Mouse (Mus musculus) MEL (cell line): ENCODE data around the gene Nthl1. TPM values are rescaled to one million over a fixed set of nuclear protein-coding genes. Genes with fewer than 3 reads are reported as not detected.
A peak's percentile ranks its signal among the peaks of the same experiment; 100 is the strongest.

Source experiments
- DNase-seq: peaks from one replicate; pipeline ENCODE4 v3.0.0; 2011; ENCODE audit warnings: low read depth, low spot score
- H3K27ac ChIP-seq: 2 replicates; pipeline ENCODE4 v1.5.1; 2012; ENCODE audit warnings: low read depth, mild to moderate bottlenecking, control low read depth, low read length, moderate library complexity; ENCODE audit not compliant: control insufficient read depth
- H3K27me3 ChIP-seq, 2 experiments: fragments of 150-350 bp in 1 of 2; sonication (generic) in 1 of 2; 2 replicates each; pipeline ENCODE4 v1.6.1; 2012; ENCODE audit warnings: low read length in 2 of 2, mild to moderate bottlenecking in 2 of 2, improper control_type of control experiment in 1 of 2, moderate library complexity in 1 of 2; ENCODE audit not compliant: insufficient read depth in 2 of 2, control insufficient read depth in 1 of 2
- H3K36me3 ChIP-seq, 2 experiments: 2 replicates each; pipeline ENCODE4 v1.6.1; 2012 to 2014; ENCODE audit warnings: low read length in 2 of 2, improper control_type of control experiment in 1 of 2, inconsistent platforms in 1 of 2, mild to moderate bottlenecking in 1 of 2; ENCODE audit not compliant: insufficient read depth in 2 of 2, control insufficient read depth in 1 of 2
- H3K4me1 ChIP-seq, 2 experiments: fragments of 150-350 bp in 1 of 2; sonication (generic) in 1 of 2; 2 replicates each; pipeline ENCODE4 v1.6.1; 2012; ENCODE audit warnings: low read length in 2 of 2, improper control_type of control experiment in 1 of 2, mild to moderate bottlenecking in 1 of 2; ENCODE audit not compliant: insufficient read depth in 2 of 2, control insufficient read depth in 1 of 2
- H3K4me3 ChIP-seq, 2 experiments: fragments of 150-350 bp in 1 of 2; sonication (generic) in 1 of 2; 2 replicates each; pipeline ENCODE4 v1.5.1; 2012; ENCODE audit warnings: low read depth in 2 of 2, low read length in 2 of 2, mild to moderate bottlenecking in 2 of 2, moderate library complexity in 2 of 2, control low read depth in 1 of 2, improper control_type of control experiment in 1 of 2; ENCODE audit not compliant: control insufficient read depth in 1 of 2, insufficient read depth in 1 of 2
- H3K79me2 ChIP-seq: 2 replicates; pipeline ENCODE4 v1.6.1; 2012; ENCODE audit warnings: mild to moderate bottlenecking, low read length, moderate library complexity; ENCODE audit not compliant: control insufficient read depth, poor library complexity, insufficient read depth
- H3K9ac ChIP-seq: 2 replicates; pipeline ENCODE4 v1.6.1; 2012; ENCODE audit warnings: low read depth, mild to moderate bottlenecking, control low read depth, low read length, moderate library complexity; ENCODE audit not compliant: control insufficient read depth, poor library complexity, severe bottlenecking
- H3K9me3 ChIP-seq: fragments of 150-350 bp; sonication (generic); replicated peaks from 2 replicates; pipeline ENCODE4 v1.6.1; 2012; ENCODE audit warnings: mild to moderate bottlenecking, low read length, improper control_type of control experiment, moderate library complexity; ENCODE audit not compliant: insufficient read depth
- CHD1 ChIP-seq: IDR thresholded peaks from 2 replicates; pipeline ENCODE4 v1.6.1; 2012; ENCODE audit warnings: low read depth, mild to moderate bottlenecking, inconsistent platforms, low read length, improper control_type of control experiment
- CTCF ChIP-seq, 3 experiments: IDR thresholded peaks in 2 of 3; conservative IDR thresholded peaks in 1 of 3; 2 replicates each; pipeline ENCODE4 v1.5.1; 2011 to 2012; ENCODE audit warnings: low read length in 3 of 3, low read depth in 2 of 3, mild to moderate bottlenecking in 2 of 3, improper control_type of control experiment in 1 of 3, inconsistent platforms in 1 of 3, mixed read lengths in 1 of 3, moderate library complexity in 1 of 3; ENCODE audit not compliant: control insufficient read depth in 1 of 3, insufficient read depth in 1 of 3, poor library complexity in 1 of 3, severe bottlenecking in 1 of 3
- ELF1 ChIP-seq: IDR thresholded peaks from 2 replicates; pipeline ENCODE4 v1.6.1; 2014; ENCODE audit warnings: low read depth, mild to moderate bottlenecking, inconsistent platforms, low read length, improper control_type of control experiment, moderate library complexity
- EP300 ChIP-seq, 2 experiments: IDR thresholded peaks; 2 replicates each; pipeline ENCODE4 v1.6.1; 2011; ENCODE audit warnings: improper control_type of control experiment in 2 of 2, low read length in 2 of 2, low read depth in 1 of 2, mild to moderate bottlenecking in 1 of 2
- ETS1 ChIP-seq: IDR thresholded peaks from 2 replicates; pipeline ENCODE4 v1.6.1; 2012; ENCODE audit warnings: low read depth, mild to moderate bottlenecking, inconsistent platforms, low read length, improper control_type of control experiment, moderate library complexity
- GABPA ChIP-seq: IDR thresholded peaks from 2 replicates; pipeline ENCODE4 v1.6.1; 2012; ENCODE audit warnings: low read depth, mild to moderate bottlenecking, inconsistent platforms, low read length, improper control_type of control experiment, moderate library complexity
- GATA1 ChIP-seq: IDR thresholded peaks from 2 replicates; pipeline ENCODE4 v1.6.1; 2011; ENCODE audit warnings: low read depth, low read length, improper control_type of control experiment
- MAFK ChIP-seq: IDR thresholded peaks from 2 replicates; pipeline ENCODE4 v1.6.1; 2011; ENCODE audit warnings: low read depth, mild to moderate bottlenecking, low read length, improper control_type of control experiment, borderline replicate concordance
- MAZ ChIP-seq: IDR thresholded peaks from 2 replicates; pipeline ENCODE4 v1.6.1; 2012; ENCODE audit warnings: low read depth, mild to moderate bottlenecking, inconsistent platforms, low read length, improper control_type of control experiment
- MEF2A ChIP-seq: IDR thresholded peaks from 2 replicates; pipeline ENCODE4 v1.6.1; 2014; ENCODE audit warnings: low read depth, mild to moderate bottlenecking, inconsistent platforms, low read length, improper control_type of control experiment; ENCODE audit not compliant: poor library complexity, insufficient replicate concordance, severe bottlenecking; ENCODE audit errors: extremely low read depth
- MXI1 ChIP-seq: IDR thresholded peaks from 2 replicates; pipeline ENCODE4 v1.6.1; 2011; ENCODE audit warnings: mild to moderate bottlenecking, low read depth, low read length, improper control_type of control experiment
- MYC ChIP-seq: IDR thresholded peaks from 2 replicates; pipeline ENCODE4 v1.6.1; 2011; ENCODE audit warnings: low read depth, mild to moderate bottlenecking, low read length, improper control_type of control experiment, moderate library complexity
- POLR2AphosphoS2 ChIP-seq: IDR thresholded peaks from 2 replicates; pipeline ENCODE4 v1.6.1; 2011; ENCODE audit warnings: low read length, improper control_type of control experiment
- SMC3 ChIP-seq: IDR thresholded peaks from 2 replicates; pipeline ENCODE4 v1.6.1; 2011; ENCODE audit warnings: low read depth, low read length, improper control_type of control experiment
- TBP ChIP-seq: IDR thresholded peaks from 2 replicates; pipeline ENCODE4 v1.8.0; 2011; ENCODE audit warnings: low read depth, low read length, improper control_type of control experiment
- TCF12 ChIP-seq: IDR thresholded peaks from 2 replicates; pipeline ENCODE4 v1.6.1; 2014; ENCODE audit warnings: low read depth, mild to moderate bottlenecking, inconsistent platforms, low read length, improper control_type of control experiment, moderate library complexity
- UBTF ChIP-seq: IDR thresholded peaks from 2 replicates; pipeline ENCODE4 v1.6.1; 2012; ENCODE audit warnings: low read depth, mild to moderate bottlenecking, inconsistent platforms, low read length, improper control_type of control experiment, moderate library complexity, borderline replicate concordance; ENCODE audit not compliant: insufficient read depth
- USF2 ChIP-seq, 2 experiments: IDR thresholded peaks; 2 replicates each; pipeline ENCODE4 v1.6.1; 2011 to 2012; ENCODE audit warnings: improper control_type of control experiment in 2 of 2, low read length in 2 of 2, borderline replicate concordance in 1 of 2, inconsistent platforms in 1 of 2, low read depth in 1 of 2, mild to moderate bottlenecking in 1 of 2; ENCODE audit not compliant: insufficient read depth in 1 of 2
- ZKSCAN1 ChIP-seq: IDR thresholded peaks from 2 replicates; pipeline ENCODE4 v1.6.1; 2012; ENCODE audit warnings: low read depth, mild to moderate bottlenecking, inconsistent platforms, low read length, improper control_type of control experiment, moderate library complexity
- ZNF384 ChIP-seq: IDR thresholded peaks from 2 replicates; pipeline ENCODE4 v1.6.1; 2012; ENCODE audit warnings: low read depth, mild to moderate bottlenecking, inconsistent platforms, low read length, improper control_type of control experiment
- polyA plus RNA-seq, 2 experiments: library from polyadenylated mRNA; stranded (reverse) in 1 of 2; unstranded in 1 of 2; fragments of >175 nt in 1 of 2; fragments of >200 nt in 1 of 2; gene quantifications; 2 replicates each; pipeline versions ENCODE4 v1.2.1 to v1.2.4; 2012; ENCODE audit warnings: low replicate concordance in 2 of 2, low read depth in 1 of 2; ENCODE audit not compliant: insufficient read length in 2 of 2, insufficient read depth in 1 of 2, missing spikeins in 1 of 2
- total RNA-seq: library from RNA; depleted of rRNA; stranded (reverse); fragments of 300-350 nt; gene quantifications from 2 replicates; pipeline ENCODE4 v1.2.3, GENCODE M21; 2012

Gene Nthl1
- total and polyA plus RNA-seq, 3 experiments = 31.4 to 262 (median 32.0) TPM

GRCm38 (mm10) chr17:24586532-24586931 lies 45.9 kb upstream of the Nthl1 start:
- DNase-seq = peak; percentile 64
- Histone ChIP-seq H3K36me3 (peaks cover 4% of the 10 kb centered on the region in 2 experiments; a peak in 3 of 4 replicates), H3K9ac (no peak overlapping the region)

DNA sequence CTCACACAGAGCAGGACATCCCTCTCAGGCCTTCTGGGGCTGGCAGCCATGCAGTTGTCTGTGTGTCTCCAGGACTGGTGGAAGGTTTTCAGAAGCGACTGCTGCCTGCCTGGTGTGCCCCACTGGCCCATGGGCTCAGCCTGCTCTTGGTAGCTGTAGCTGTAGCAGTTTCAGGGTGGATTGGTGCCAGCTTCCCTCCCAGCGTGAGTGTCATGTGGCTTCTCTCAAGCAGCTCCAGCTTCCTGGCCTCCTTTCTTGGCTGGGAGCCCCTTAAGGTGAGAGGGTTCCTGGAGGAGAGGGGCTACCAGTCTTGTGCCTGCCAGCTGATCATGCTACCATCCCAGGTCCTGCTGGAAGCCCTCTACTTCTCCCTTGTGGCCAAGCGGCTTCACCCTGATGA lies 41.5 kb upstream of the Nthl1 start:
- peaks cover 4% of the 10 kb centered on the region in 2 experiments; a peak in 3 of 4 replicates for H3K36me3 ChIP-seq
- H3K9ac ChIP-seq = no peak overlapping the region
- no peak overlapping the region for H3K4me3 ChIP-seq
- H3K79me2 ChIP-seq = no peaks in the 10 kb centered on the region
- no peaks in the 10 kb centered on the region for H3K9me3 ChIP-seq
- peaks cover 0 to 10% of the 10 kb centered on the region in 2 experiments; a peak in 1 of 4 replicates for H3K4me1 ChIP-seq
- H3K27ac ChIP-seq = no peak overlapping the region
- no peak for TF ChIP-seq CTCF (IDR thresholded peaks at IDR 0.05 in 2 of 3, conservative IDR thresholded peaks at IDR 0.05 in 1 of 3; ENCODE audit: control insufficient read depth in 1 of 3, insufficient read depth in 1 of 3, low read depth in 2 of 3, low read length in 3 of 3, poor library complexity in 1 of 3, severe bottlenecking in 1 of 3)
- no peak for TF ChIP-seq ELF1
- no peak for TF ChIP-seq MXI1
- TF ChIP-seq TCF12 = no peak
- TF ChIP-seq ETS1 = no peak
- no peak for TF ChIP-seq MEF2A
- no peak for TF ChIP-seq UBTF
- no peak for TF ChIP-seq ZKSCAN1
- no peak for TF ChIP-seq MYC
- TF ChIP-seq TBP = no peak
- no peak for TF ChIP-seq SMC3
- no peak for TF ChIP-seq MAZ
- no peak for TF ChIP-seq POLR2AphosphoS2
- no peak for TF ChIP-seq GABPA
- TF ChIP-seq USF2 (IDR thresholded peaks at IDR 0.05; ENCODE audit: borderline replicate concordance in 1 of 2, insufficient read depth in 1 of 2, low read depth in 1 of 2, low read length in 2 of 2) = no peak
- no peak for TF ChIP-seq MAFK
- TF ChIP-seq ZNF384 = no peak
- TF ChIP-seq CHD1 = no peak
- no peak for DNase-seq
- no peaks in the 10 kb centered on the region for H3K27me3 ChIP-seq

More at GRCm38 (mm10) chr17:24586532-24586931, 45.9 kb upstream of the Nthl1 start:
- 0 out of 2 replicates have a peak overlapping the region, but pooled peaks have one; percentile 29 for H3K27ac ChIP-seq
- no peaks in the 10 kb centered on the region for H3K79me2 ChIP-seq
- peaks cover 0 to 10% of the 10 kb centered on the region in 2 experiments; a peak in 1 of 4 replicates for H3K4me1 ChIP-seq
- peak; percentile 75 for TF ChIP-seq GATA1
- no peak for TF ChIP-seq ZKSCAN1
- TF ChIP-seq EP300 (IDR thresholded peaks at IDR 0.05; ENCODE audit: low read depth in 1 of 2, low read length in 2 of 2) = peak in 1 of 2 experiments; percentile 47; a peak in 1 of 4 replicates
- TF ChIP-seq, all 39 proteins: peak for 2
- Histone ChIP-seq H3K27me3 (no peaks in the 10 kb centered on the region), H3K9me3 (no peaks in the 10 kb centered on the region), H3K4me3 (no peak overlapping the region)
